Mouse (Mus musculus): ENCODE measurements at regions not wholly inside any gene's neighbourhood (a gene's known extent, or its start where the extent isn't known, plus 50 kb on each side); places are given as distances from the start of the nearest gene placed in this dataset.

DNA sequence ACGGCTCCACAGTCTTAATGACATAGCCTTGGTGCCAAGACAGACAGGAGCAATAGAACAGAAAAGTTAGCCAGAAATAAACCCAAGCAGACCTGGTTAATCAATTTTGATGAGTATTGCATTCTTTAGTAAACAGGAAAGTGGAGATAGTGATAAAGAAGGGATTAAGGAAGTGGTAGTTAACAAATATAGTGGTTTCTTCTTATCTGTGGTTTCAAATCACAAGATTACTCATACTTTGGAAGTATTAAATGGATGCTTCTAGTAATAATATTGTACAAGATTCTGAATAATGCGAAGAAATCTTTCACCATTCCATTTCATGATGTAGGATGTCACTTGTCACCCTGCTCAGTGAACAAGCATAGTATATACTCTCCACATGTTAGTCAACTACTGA is 376.6 kb upstream of the Cobl start:
- Histone ChIP-seq H3K4me1 (replicated peaks) (no peaks in the 10 kb centered on the region), H3K27me3 (no peaks in the 10 kb centered on the region), H3K27ac (replicated peaks) (no peak overlapping the region), H3K9me3 (no peaks in the 10 kb centered on the region), H3K9ac (no peak overlapping the region), H3K4me3 (no peak overlapping the region), H3K36me3 (no peaks in the 10 kb centered on the region), H3K4me2 (no peak overlapping the region)
- WGBS = 90% methylated on average over 2 of the region's 2 CpGs
- no peak for ATAC-seq (ENCODE audit: low FRiP score, low read depth)

- H3K27ac ChIP-seq (replicated peaks) = no peak overlapping the region
- H3K9ac ChIP-seq = no peak overlapping the region
- H3K27me3 ChIP-seq = no peaks in the 10 kb centered on the region
- no peaks in the 10 kb centered on the region for H3K9me3 ChIP-seq
- H3K4me3 ChIP-seq = no peak overlapping the region
- 63% methylated on average over 2 of the region's 2 CpGs for WGBS
- no peaks in the 10 kb centered on the region for H3K4me1 ChIP-seq (replicated peaks)
- peak; percentile 23; the same call in 1 of the 2 replicates for ATAC-seq (ENCODE audit: low FRiP score, low read depth)
- no peaks in the 10 kb centered on the region for H3K36me3 ChIP-seq
- no peak overlapping the region for H3K4me2 ChIP-seq
These were observed 373.2 kb upstream of the Cobl start for GRCm38 (mm10) chr11:12837920-12838319.

DNA sequence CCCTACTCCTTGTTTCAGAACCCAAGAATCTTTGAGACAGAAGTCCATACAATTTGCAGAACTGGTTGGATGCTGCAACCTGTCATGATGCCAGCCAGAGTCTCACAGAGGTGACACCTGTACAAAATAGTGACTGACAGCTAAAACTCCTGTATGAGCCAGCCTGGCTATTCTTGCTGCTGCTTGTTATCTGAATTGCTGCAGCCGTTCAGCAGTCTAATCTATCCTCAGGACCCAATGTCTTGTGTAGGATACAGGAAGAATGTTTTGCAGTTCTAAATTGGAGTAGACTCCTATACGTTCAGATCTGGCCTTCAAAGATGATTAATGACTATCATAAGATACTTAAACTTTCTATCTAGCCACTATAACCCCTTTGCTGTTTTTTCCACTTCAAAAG is 372.6 kb upstream of the Cobl start:
- WGBS = 68% methylated on average over 2 of the region's 2 CpGs
- no peak overlapping the region for H3K27ac ChIP-seq (replicated peaks)
- no peak overlapping the region for H3K9ac ChIP-seq
- H3K4me1 ChIP-seq (replicated peaks) = no peaks in the 10 kb centered on the region
- ATAC-seq (ENCODE audit: low FRiP score, low read depth) = no peak
- H3K27me3 ChIP-seq = no peaks in the 10 kb centered on the region
- no peak overlapping the region for H3K4me3 ChIP-seq
- H3K9me3 ChIP-seq = no peaks in the 10 kb centered on the region
- no peaks in the 10 kb centered on the region for H3K36me3 ChIP-seq
- no peak overlapping the region for H3K4me2 ChIP-seq

DNA sequence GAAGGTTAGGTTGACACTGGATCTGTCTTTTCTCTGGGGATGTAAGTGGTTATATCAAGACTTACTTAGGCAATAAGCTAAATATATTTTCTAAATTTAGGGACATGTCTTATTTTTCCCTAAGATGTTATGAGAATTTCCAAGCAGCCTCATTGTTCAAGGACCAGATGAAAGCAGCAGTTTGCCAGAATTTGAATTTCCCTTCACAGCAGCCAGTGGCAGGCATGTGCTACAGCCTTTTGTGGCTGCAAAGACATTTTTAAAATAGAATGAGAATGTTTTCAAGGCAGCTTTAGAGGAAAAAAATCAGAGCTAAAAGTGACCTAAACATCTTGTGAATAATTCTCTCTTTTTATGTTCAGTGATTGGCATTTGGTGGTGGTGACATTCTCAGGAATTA is 371.6 kb upstream of the Cobl start:
- H3K27me3 ChIP-seq = no peaks in the 10 kb centered on the region
- no peak overlapping the region for H3K9ac ChIP-seq
- no peaks in the 10 kb centered on the region for H3K36me3 ChIP-seq
- no peaks in the 10 kb centered on the region for H3K4me1 ChIP-seq (replicated peaks)
- no peak overlapping the region for H3K4me3 ChIP-seq
- no peak for ATAC-seq (ENCODE audit: low FRiP score, low read depth)
- H3K4me2 ChIP-seq = no peak overlapping the region
- no peak overlapping the region for H3K27ac ChIP-seq (replicated peaks)
- H3K9me3 ChIP-seq = no peaks in the 10 kb centered on the region

- Histone ChIP-seq H3K9ac (no peak overlapping the region), H3K27ac (replicated peaks) (no peak overlapping the region), H3K9me3 (no peaks in the 10 kb centered on the region), H3K27me3 (no peaks in the 10 kb centered on the region), H3K4me2 (no peak overlapping the region), H3K4me1 (replicated peaks) (no peaks in the 10 kb centered on the region), H3K36me3 (no peaks in the 10 kb centered on the region), H3K4me3 (no peak overlapping the region)
- ATAC-seq (ENCODE audit: low FRiP score, low read depth) = no peak
These were observed 347.3 kb upstream of the Cobl start for GRCm38 (mm10) chr11:12812021-12812420.

- Histone ChIP-seq H3K27me3 (no peaks in the 10 kb centered on the region), H3K9ac (no peak overlapping the region), H3K9me3 (no peaks in the 10 kb centered on the region), H3K4me1 (replicated peaks) (no peaks in the 10 kb centered on the region), H3K4me3 (no peak overlapping the region), H3K4me2 (peak overlapping the region; percentile 12; the same call in 1 of the 2 replicates), H3K27ac (replicated peaks) (no peak overlapping the region), H3K36me3 (no peaks in the 10 kb centered on the region)
- 46% methylated on average over 11 of the region's 11 CpGs for WGBS
- peak; percentile 81 for ATAC-seq (ENCODE audit: low FRiP score, low read depth)
These were observed 346.5 kb upstream of the Cobl start for GRCm38 (mm10) chr11:12810949-12811881.
